ENCODE assay signal across 24 mouse cellular contexts in the genomic region with DNA sequence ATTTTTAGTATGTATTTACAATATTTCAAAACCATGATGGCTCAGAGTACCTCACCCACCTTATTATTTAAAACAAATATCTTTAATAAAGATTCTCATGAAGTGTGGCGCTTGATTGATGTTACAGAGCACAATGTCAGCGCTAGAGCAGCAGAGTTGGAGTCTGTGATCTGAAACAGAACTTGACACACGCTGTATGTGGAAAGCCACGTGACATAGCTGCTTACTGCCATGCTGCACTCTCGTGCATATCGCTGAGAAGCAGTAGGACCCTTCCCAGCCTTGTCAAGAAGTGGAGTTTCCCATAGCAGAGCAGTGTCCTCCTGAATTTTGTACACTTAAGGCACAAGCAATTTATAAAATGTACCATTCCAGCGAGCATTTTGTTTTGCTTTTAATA.
DNase-seq lines count a peak whose midpoint lies in the region; ATAC-seq and TF ChIP-seq lines count a peak whose summit lies in the region.
"Had no signal": no experiment of that assay in that cellular context is flagged by ENCODE, and none has a peak within 500 bp of the region (broad histone marks: within the 10 kb centered on the region; RNA-seq: fewer than 3 reads in every experiment).

No protein-coding gene starts in this region.

- no peak for TF ChIP-seq CTCF in forebrain, postnatal 0 days (IDR thresholded peaks at IDR 0.05; ENCODE audit: low read depth)

- 60% methylated on average over 7 of the region's 7 CpGs for WGBS in forebrain, postnatal 0 days
- 75% methylated on average over 7 of the region's 7 CpGs for WGBS in forebrain, embryonic 15.5 days
- WGBS in hindbrain, embryonic 16.5 days: 53% methylated on average over 7 of the region's 7 CpGs
- 56% methylated on average over 7 of the region's 7 CpGs for WGBS in hindbrain, embryonic 14.5 days
- 59% methylated on average over 7 of the region's 7 CpGs for WGBS in neural tube, embryonic 13.5 days

- H3K4me1 ChIP-seq in forebrain, postnatal 0 days (ENCODE audit: insufficient read depth): no peaks in the 10 kb centered on the region
- H3K4me1 ChIP-seq in forebrain, embryonic 15.5 days: 0 out of 2 replicates have a peak, but pooled peaks cover 5% of the 10 kb centered on the region
- H3K4me1 ChIP-seq in hindbrain, embryonic 16.5 days (ENCODE audit: control insufficient read depth, insufficient read depth, low read depth, low read length): no peaks in the 10 kb centered on the region; the same call in 1 of the 2 replicates
- no peaks in the 10 kb centered on the region for H3K4me1 ChIP-seq in hindbrain, embryonic 14.5 days (replicated peaks; ENCODE audit: control insufficient read depth, insufficient read depth, low read length)
- peaks cover 20% of the 10 kb centered on the region for H3K4me1 ChIP-seq in neural tube, embryonic 13.5 days (replicated peaks)
- H3K4me1 ChIP-seq: forebrain, embryonic 12.5 days; hindbrain, embryonic 15.5 days had no signal

- H3K4me2 ChIP-seq in forebrain, postnatal 0 days (ENCODE audit: low read depth): no peak overlapping the region
- no peak overlapping the region for H3K4me2 ChIP-seq in forebrain, embryonic 15.5 days (replicated peaks)
- H3K4me2 ChIP-seq in hindbrain, embryonic 16.5 days (ENCODE audit: low read length): no peak overlapping the region
- H3K4me2 ChIP-seq in hindbrain, embryonic 14.5 days (replicated peaks): no peak overlapping the region
- H3K4me2 ChIP-seq in neural tube, embryonic 13.5 days: no peak overlapping the region
- H3K4me2 ChIP-seq: forebrain, embryonic 12.5 days; heart, embryonic 11.5 days; hindbrain, embryonic 15.5 days had no signal

- no peaks in the 10 kb centered on the region for H3K36me3 ChIP-seq in forebrain, postnatal 0 days (ENCODE audit: insufficient read depth)
- H3K36me3 ChIP-seq in forebrain, embryonic 15.5 days: no peaks in the 10 kb centered on the region
- H3K36me3 ChIP-seq in hindbrain, embryonic 16.5 days (ENCODE audit: control insufficient read depth, insufficient read depth, low read length): no peaks in the 10 kb centered on the region
- H3K36me3 ChIP-seq in hindbrain, embryonic 14.5 days (replicated peaks; ENCODE audit: control insufficient read depth, insufficient read depth): no peaks in the 10 kb centered on the region
- no peaks in the 10 kb centered on the region for H3K36me3 ChIP-seq in neural tube, embryonic 13.5 days
- H3K36me3 ChIP-seq: forebrain, embryonic 12.5 days; hindbrain, embryonic 10.5 days; hindbrain, embryonic 15.5 days had no signal

- DNase-seq in forebrain, postnatal 0 days: no peak
- no peak for DNase-seq in hindbrain, embryonic 14.5 days (ENCODE audit: low spot score)
- DNase-seq in neural tube, embryonic 10.5 days (ENCODE audit: extremely low spot score, low spot score): no peak
- no peak for DNase-seq in adrenal gland, postnatal 25 days
- DNase-seq: adrenal gland, adult 8-10 months; adrenal gland, postnatal 36 days; cerebellum, adult 18-20 months; cerebellum, adult 9-10 months; cerebellum, postnatal 14 days; gastrocnemius, postnatal 10 days; gastrocnemius, postnatal 36 days; heart, postnatal 36 days; kidney, adult 18-20 months had no signal

- H3K27me3 ChIP-seq in forebrain, postnatal 0 days (ENCODE audit: insufficient read depth, low read length): no peaks in the 10 kb centered on the region
- no peaks in the 10 kb centered on the region for H3K27me3 ChIP-seq in forebrain, embryonic 15.5 days
- H3K27me3 ChIP-seq in hindbrain, embryonic 16.5 days (replicated peaks; ENCODE audit: control insufficient read depth, insufficient read depth, low read length): no peaks in the 10 kb centered on the region
- no peaks in the 10 kb centered on the region for H3K27me3 ChIP-seq in hindbrain, embryonic 14.5 days (ENCODE audit: control insufficient read depth, insufficient read depth, low read length)
- no peaks in the 10 kb centered on the region for H3K27me3 ChIP-seq in neural tube, embryonic 13.5 days
- H3K27me3 ChIP-seq: hindbrain, embryonic 15.5 days had no signal

- no peak overlapping the region for H3K27ac ChIP-seq in forebrain, postnatal 0 days (ENCODE audit: low read depth, low read length)
- H3K27ac ChIP-seq in forebrain, embryonic 15.5 days (replicated peaks): no peak overlapping the region
- no peak overlapping the region for H3K27ac ChIP-seq in hindbrain, embryonic 16.5 days (ENCODE audit: low read depth, low read length)
- H3K27ac ChIP-seq in hindbrain, embryonic 14.5 days: no peak overlapping the region
- H3K27ac ChIP-seq in neural tube, embryonic 13.5 days (replicated peaks): no peak overlapping the region
- H3K27ac ChIP-seq: forebrain, embryonic 12.5 days; hindbrain, embryonic 10.5 days; hindbrain, embryonic 15.5 days had no signal

- peak; percentile 59 for ATAC-seq in forebrain, postnatal 0 days
- no peak for ATAC-seq in forebrain, embryonic 15.5 days (replicated peaks)
- peak; percentile 27; the same call in 1 of the 2 replicates for ATAC-seq in hindbrain, embryonic 16.5 days
- ATAC-seq in hindbrain, embryonic 14.5 days (ENCODE audit: low FRiP score): no peak
- peak; percentile 65; the same call in 1 of the 2 replicates for ATAC-seq in neural tube, embryonic 13.5 days (ENCODE audit: low read depth)
- ATAC-seq: activated CD4-positive, CD25-positive, alpha-beta regulatory T cell, adult 4 months; CD4-positive, CD25-positive, alpha-beta regulatory T cell, adult 4 months; inflammation-experienced regulatory T-cells, adult 6 months; intestine, embryonic 16.5 days had no signal

- H3K4me3 ChIP-seq in forebrain, postnatal 0 days (ENCODE audit: low read depth, low read length): no peak overlapping the region
- no peak overlapping the region for H3K4me3 ChIP-seq in forebrain, embryonic 15.5 days
- no peak overlapping the region for H3K4me3 ChIP-seq in hindbrain, embryonic 16.5 days (ENCODE audit: low read length)
- no peak overlapping the region for H3K4me3 ChIP-seq in hindbrain, embryonic 14.5 days (replicated peaks; ENCODE audit: low read length)
- H3K4me3 ChIP-seq in neural tube, embryonic 13.5 days: no peak overlapping the region
- H3K4me3 ChIP-seq: forebrain, embryonic 12.5 days; hindbrain, embryonic 10.5 days; hindbrain, embryonic 15.5 days had no signal

- no peak overlapping the region for H3K9ac ChIP-seq in forebrain, postnatal 0 days
- H3K9ac ChIP-seq in forebrain, embryonic 15.5 days (replicated peaks): no peak overlapping the region
- H3K9ac ChIP-seq in hindbrain, embryonic 16.5 days (ENCODE audit: low read depth, low read length): no peak overlapping the region
- no peak overlapping the region for H3K9ac ChIP-seq in hindbrain, embryonic 14.5 days
- no peak overlapping the region for H3K9ac ChIP-seq in neural tube, embryonic 13.5 days
- H3K9ac ChIP-seq: forebrain, embryonic 12.5 days; hindbrain, embryonic 15.5 days had no signal

- H3K9me3 ChIP-seq in forebrain, postnatal 0 days (ENCODE audit: low read length): no peaks in the 10 kb centered on the region
- no peaks in the 10 kb centered on the region for H3K9me3 ChIP-seq in forebrain, embryonic 15.5 days
- no peaks in the 10 kb centered on the region for H3K9me3 ChIP-seq in hindbrain, embryonic 16.5 days (ENCODE audit: control insufficient read depth, low read length)
- no peaks in the 10 kb centered on the region for H3K9me3 ChIP-seq in hindbrain, embryonic 14.5 days (ENCODE audit: control insufficient read depth, low read length)
- no peaks in the 10 kb centered on the region for H3K9me3 ChIP-seq in neural tube, embryonic 13.5 days
- H3K9me3 ChIP-seq: forebrain, embryonic 12.5 days; hindbrain, embryonic 10.5 days; hindbrain, embryonic 15.5 days had no signal

Comparison
In these comparisons a context has a peak if more than half of its experiments do, and no peak if none do; other contexts are left out.
1. ATAC-seq: peak in forebrain, postnatal 0 days (single experiment), hindbrain, embryonic 16.5 days (single experiment) and neural tube, embryonic 13.5 days (single experiment); none in forebrain, embryonic 15.5 days (single experiment) and hindbrain, embryonic 14.5 days (single experiment).